Mouse (Mus musculus): ENCODE measurements around the gene Onecut1.

Onecut1 gene

DNA sequence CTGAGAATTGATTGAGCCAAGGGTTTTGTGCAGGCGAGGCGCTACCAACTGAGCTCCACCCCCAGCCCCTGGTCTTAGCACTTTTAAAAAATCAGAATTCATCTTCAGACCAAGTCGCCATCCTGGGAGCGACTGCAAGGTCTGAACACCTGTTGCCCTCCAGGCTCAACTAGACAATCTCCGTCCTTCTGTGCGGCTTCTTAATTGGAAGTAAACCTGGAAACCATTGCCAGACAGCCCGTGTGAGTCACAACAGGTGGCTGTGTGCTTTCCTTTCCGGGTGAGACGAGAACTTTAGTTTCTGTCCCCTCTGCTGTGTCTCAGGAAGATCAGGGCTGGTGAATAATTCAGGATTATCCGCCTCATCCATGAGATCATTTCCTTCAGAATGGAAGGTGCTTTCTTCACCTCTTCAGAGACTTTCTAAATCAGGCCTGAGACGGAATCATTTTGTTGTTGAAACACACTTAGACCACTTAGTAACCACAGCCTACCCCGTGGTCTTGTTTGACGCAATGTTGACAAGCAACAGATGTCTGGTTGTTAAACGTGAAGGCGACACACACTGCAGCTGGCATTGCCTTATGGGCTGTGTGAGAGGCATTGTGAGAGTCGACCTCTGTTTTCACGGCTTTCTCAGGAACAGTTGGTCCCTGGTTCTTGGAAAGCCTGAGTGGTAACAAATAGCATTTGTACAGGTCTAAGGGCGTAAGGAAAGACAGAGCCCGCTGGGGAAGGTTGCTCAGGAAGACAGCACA lies 51.1 kb downstream of the Onecut1 start:
- no peak for DNase-seq

DNA sequence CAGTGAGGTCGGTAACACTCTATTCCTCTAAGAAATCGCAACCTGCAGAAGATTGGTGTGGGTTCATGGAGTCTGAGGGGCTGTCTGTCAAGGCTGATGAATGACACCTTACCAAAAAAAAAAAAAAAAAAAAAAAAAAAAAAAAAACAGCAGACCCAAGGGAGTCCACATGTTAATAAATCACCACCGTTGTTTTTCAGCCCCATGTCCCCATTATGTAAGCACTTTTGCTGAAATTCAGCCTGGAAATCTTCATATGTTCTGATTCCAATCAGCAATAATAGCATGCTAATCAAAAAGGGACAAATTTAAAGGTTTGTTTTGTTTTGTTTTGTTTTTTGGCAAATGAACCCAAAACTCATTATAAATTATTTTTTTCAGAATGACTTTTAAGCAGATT lies 53.9 kb downstream of the Onecut1 start:
- DNase-seq: peak; percentile 73

DNA sequence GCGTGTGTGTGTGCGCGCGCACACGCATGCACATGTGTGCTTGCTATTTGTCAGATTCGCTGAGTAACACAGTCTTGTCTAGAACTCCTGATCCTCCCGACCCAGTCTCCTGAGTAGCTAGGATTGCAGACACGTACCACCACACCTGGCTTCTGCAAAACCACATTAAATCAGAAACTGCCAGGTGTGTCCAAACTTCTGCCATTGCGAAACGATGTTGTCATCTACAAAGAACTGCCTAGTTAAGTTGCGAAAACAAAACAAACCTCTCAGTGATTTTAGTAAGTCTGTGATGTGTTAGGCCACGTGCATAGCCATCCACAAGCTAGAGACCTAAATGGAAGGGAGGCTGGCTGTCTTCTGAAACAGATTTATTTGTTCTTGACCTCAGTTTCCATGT lies 58.7 kb downstream of the Onecut1 start:
- DNase-seq: no peak

DNA sequence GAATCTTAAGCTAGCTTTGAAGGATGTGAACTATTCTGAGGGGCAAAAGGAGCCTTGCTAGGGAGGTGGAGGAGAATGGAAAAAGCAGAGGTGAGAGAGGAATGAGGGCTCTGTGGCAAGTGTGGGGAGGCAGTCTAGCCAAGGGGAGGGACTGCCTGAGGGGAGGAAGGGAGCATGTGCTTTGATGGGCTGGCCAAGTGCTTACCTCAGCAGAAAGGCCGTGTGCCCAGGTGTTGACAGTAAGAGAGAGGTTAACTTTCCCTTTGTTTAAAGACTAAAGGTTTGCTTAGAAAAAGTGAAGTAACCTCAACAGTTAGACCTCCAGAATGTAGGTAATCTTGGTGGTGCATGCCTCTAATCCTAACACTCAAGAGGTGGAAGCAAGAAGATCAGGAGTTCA lies 59.7 kb downstream of the Onecut1 start:
- DNase-seq: peak; percentile 73

DNA sequence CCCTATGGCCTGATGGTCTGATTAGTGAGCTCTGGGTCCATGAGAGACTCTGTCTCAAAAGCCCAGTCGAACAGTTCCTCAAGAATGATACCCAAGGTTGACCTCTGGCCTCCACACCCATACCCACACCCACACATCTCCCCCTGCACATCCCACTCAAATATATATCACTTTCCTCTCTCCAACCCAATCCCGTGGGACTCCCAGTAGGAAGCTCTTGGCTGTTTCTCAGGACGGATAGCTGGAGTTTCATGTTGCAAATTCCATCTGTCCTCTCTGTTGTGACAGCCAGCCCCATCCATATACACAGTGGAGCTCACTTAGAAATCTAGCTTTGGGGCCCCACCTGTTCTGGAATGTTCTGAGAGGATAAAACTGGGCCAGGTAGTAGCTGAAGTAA lies 61.2 kb downstream of the Onecut1 start:
- no peak for DNase-seq

DNA sequence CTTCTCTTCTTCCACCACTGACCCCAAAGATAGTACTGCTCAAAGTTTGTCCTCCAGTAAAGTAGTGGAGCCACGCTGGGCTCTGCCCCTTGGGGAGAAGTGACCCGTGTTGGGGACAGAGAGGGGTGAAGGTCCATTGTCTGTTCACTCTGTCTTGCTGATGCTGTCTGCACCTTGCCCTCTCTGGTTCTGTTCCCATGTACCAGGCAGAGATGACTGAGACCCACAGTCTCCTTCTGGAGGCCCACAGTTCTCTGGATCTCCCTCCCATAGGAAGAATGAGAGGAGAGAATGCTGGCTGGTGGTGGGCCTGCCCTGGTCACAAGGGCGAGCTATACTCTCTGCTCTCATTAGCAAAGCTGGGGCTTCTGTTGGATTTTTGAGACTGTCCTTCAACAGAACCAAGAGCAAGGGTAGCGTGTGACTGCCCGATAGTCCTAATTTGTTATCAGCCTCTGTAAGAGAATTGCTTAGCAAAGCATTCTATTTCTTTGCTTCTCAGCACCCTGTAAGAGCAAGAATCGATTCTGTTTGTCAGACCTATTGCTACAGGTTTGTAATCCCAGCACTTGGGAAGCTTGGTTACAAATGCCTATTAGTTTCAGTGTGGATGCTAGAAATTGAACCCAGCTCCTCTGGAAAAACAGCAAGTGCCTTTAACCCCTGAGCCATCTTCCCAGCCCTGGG lies 61.7 kb downstream of the Onecut1 start:
- peak; percentile 87 for DNase-seq

DNA sequence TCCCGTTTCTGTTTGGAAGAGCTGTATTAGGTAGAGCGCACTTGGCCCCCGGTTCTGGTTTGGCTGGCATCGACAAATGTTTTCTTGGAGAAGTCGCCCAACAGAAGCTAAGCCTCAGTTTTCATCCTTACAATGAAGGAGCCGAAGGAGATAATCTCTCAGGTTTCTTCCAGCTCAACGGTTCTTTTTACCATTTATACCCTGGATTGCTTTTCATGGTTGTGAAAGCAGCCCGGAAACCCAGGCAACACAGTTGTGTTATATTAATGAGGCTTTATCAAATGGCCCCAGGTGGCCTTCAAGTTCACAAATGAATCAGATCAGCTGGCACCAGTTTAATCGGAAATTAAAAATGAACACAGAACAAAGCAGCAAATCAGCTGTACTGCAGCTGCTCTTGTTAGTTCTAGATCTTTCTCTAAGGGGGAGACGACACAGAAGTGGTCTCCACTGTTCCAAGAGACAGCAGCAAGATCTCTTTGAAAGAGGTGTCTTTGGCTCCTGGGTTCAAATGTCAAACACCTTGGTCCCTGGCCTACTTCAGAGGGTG lies 63.6 kb downstream of the Onecut1 start:
- no peak for DNase-seq

DNA sequence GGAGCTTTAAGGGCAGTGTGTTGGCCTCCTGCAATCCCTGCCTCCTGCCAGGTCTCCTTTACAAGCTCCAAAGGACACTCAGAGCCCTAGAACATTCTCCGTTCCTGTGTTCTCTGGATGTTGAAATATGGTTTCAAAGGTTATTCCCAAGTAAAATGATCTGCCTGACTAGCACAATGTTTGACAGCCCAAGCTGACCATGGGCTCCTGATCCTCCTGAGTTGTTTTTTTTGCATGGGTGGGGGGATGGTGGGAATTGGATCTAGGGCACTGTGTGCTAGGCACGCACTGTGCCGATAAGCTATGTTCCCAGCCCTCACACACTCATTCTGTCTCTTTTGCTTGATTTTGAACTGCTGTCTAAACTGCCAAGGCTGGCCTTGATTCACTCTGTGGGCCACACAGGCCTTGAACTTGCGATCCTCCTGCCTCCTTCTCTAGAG lies 68.3 kb downstream of the Onecut1 start:
- DNase-seq: peak; percentile 88

DNA sequence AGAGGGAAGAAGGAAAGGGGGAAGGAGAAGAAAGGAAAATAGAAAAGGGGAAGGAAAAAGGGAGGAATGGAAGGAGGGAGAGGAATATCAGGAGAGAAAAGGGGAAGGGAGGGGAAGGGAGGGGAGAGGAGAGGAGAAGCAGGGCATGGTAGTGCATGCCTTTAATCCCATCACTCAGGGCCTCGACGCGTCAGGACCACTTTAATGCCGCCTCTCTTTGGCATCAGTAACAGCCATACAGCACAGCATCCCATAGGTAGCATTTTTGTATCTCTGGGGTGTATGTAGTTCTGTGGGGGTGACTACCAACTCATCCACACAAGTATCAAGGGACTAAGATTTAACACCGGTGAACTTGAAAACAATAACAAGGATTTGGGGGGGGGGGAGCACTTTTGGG lies 68.9 kb downstream of the Onecut1 start:
- no peak for DNase-seq

DNA sequence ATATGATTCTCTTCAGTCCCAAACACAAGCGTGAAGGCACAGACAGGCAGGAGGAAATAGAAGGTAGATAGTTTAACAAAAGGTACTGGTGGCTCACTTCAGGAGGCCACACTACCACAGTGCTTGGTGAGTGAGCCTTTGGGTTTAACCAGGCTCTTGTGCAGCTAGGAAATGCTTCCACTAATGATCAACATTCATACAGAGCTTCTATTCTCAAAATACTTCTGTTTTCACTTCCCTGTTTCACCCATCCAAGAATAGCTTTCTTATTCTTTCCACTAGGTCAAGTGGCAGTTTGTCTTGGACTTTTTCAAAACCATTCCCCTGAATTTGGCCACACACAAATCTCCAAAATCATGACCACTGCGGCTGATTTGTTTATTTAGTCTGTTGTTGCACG lies 73.6 kb downstream of the Onecut1 start:
- DNase-seq: no peak

DNA sequence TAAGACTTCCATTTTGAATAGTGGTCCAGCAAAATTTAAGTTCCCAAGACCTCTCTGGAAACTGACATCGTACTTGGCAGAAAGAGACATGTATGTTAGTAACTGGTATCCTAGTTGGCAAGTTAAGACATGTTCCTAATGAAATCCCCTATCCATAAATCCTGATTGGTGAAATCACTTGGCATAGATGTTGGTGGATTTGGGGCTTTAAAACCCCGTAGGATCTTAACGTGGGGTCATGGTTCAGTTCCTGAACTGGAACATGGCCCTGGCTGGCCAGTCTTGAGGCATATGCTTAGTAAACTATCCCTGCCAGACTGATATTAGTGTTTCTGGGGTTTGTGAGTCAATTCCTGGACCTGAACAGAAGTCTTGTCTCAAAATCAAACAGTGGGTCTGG lies 76.0 kb downstream of the Onecut1 start:
- no peak for DNase-seq

DNA sequence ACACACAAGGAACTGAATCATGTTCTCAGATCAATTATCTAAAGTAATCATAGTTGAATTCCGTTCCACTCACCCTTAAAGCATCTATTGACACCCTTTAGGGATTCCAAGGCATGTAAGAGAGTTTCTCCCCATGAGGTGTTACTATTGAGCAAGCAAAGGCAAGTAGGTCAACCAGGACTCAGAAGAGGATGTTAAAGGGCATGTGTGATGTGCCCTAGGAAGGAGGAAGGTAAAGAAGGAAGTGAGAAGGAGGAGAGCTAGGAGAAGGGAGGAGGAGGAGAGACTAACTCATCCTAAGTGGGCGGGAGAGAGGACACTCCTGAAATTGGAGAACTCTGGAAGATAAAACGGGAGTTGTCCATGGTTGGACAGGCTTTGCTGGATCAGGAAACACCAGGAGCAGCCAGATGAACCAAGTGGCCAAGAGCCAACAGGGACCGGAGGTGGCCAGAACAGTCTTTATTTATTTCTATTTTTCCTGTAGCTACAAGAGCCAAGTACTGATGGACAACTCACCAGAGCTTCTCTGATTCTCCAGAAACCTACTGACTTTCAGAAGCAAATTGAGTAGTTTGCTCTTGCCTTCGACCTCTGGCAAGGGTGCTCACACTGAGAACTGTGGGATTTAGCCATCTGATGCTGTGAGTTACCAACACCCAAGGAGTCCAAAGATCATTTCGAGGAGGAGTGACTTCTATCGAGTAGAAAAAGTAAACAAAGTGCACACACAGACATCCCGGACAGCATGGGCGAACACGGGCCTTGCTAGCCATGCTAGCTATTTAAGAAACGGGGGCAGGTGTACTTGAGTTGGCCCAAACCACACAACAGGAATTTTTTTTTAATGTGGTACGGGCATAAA lies 77.2 kb downstream of the Onecut1 start:
- peak; percentile 88 for DNase-seq
